Mouse (Mus musculus): ENCODE data around the gene Rfx2.

Gene Rfx2

GRCm38 (mm10) chr17:56830411-56831110 is at the start of gene Rfx2:
Gene Rfx2, minus strand, starts transcription at chr17:56831013.
- DNase-seq, result peak; percentile 60

GRCm38 (mm10) chr17:56877426-56877825 is 46.6 kb upstream of the Rfx2 start:
- DNase-seq, result no peak

- no peak for DNase-seq
Measured at GRCm38 (mm10) chr17:56876981-56877380, 46.2 kb upstream of the Rfx2 start.

GRCm38 (mm10) chr17:56876465-56876864 is 45.7 kb upstream of the Rfx2 start:
- DNase-seq, result no peak

- DNase-seq, result no peak
Measured at GRCm38 (mm10) chr17:56874936-56875651, 44.3 kb upstream of the Rfx2 start, which contains the start of gene 1700061G19Rik. Gene 1700061G19Rik, plus strand, starts transcription at chr17:56875477.

GRCm38 (mm10) chr17:56874237-56874636 is 43.4 kb upstream of the Rfx2 start, which contains the start of gene Acsbg2:
Gene Acsbg2, minus strand, starts transcription at chr17:56874447.
- no peak for DNase-seq

GRCm38 (mm10) chr17:56872512-56872911 is 41.7 kb upstream of the Rfx2 start:
- no peak for DNase-seq

GRCm38 (mm10) chr17:56871767-56872166 is 41.0 kb upstream of the Rfx2 start:
- DNase-seq, result no peak

- no peak for DNase-seq
Measured at GRCm38 (mm10) chr17:56870287-56870953, 39.6 kb upstream of the Rfx2 start.

GRCm38 (mm10) chr17:56869481-56869977 is 38.7 kb upstream of the Rfx2 start:
- DNase-seq, result no peak

- no peak for DNase-seq
Measured at GRCm38 (mm10) chr17:56866071-56866470, 35.3 kb upstream of the Rfx2 start.

- no peak for DNase-seq
Measured at GRCm38 (mm10) chr17:56861197-56861596, 30.4 kb upstream of the Rfx2 start.

- DNase-seq, result no peak
Measured at GRCm38 (mm10) chr17:56858922-56859321, 28.1 kb upstream of the Rfx2 start.

GRCm38 (mm10) chr17:56858216-56858615 is 27.4 kb upstream of the Rfx2 start:
- DNase-seq, result peak; percentile 39

- DNase-seq, result no peak
Measured at GRCm38 (mm10) chr17:56855421-56855820, 24.6 kb upstream of the Rfx2 start.

- no peak for DNase-seq
Measured at GRCm38 (mm10) chr17:56851167-56851566, 20.4 kb upstream of the Rfx2 start.

GRCm38 (mm10) chr17:56849710-56850109 is 18.9 kb upstream of the Rfx2 start:
- no peak for DNase-seq

GRCm38 (mm10) chr17:56848785-56849184 is 18.0 kb upstream of the Rfx2 start:
- DNase-seq, result no peak

GRCm38 (mm10) chr17:56843678-56844077 is 12.9 kb upstream of the Rfx2 start:
- no peak for DNase-seq

- DNase-seq, result no peak
Measured at GRCm38 (mm10) chr17:56842173-56842572, 11.4 kb upstream of the Rfx2 start.

GRCm38 (mm10) chr17:56840524-56840923 is 9.7 kb upstream of the Rfx2 start:
- DNase-seq, result no peak

- no peak for DNase-seq
Measured at GRCm38 (mm10) chr17:56836336-56836735, 5.5 kb upstream of the Rfx2 start.

- DNase-seq, result no peak
Measured at GRCm38 (mm10) chr17:56833381-56833780, 2.6 kb upstream of the Rfx2 start.

- DNase-seq, result no peak
Measured at GRCm38 (mm10) chr17:56832918-56833317, 2.1 kb upstream of the Rfx2 start.
